Mouse (Mus musculus) cortical plate, adult 2 months (tissue): ENCODE results near the gene Oasl1. TPM values are rescaled to one million over a fixed set of nuclear protein-coding genes. Genes with fewer than 3 reads are reported as not detected.
A peak's percentile ranks its signal among the peaks of the same experiment; 100 is the strongest.
"Not testable (repeated sequence)": the region's sequence is repeated elsewhere in the genome, so short reads cannot be mapped to it uniquely, and the experiment has no call there.

Experiments used
- H3K27ac ChIP-seq: fragments of 200-500 bp; 2 replicates; pipeline ENCODE4 v1.5.1; 2012; ENCODE audit warnings: low read length, control low read depth, inconsistent platforms; ENCODE audit not compliant: insufficient read depth
- H3K4me1 ChIP-seq: fragments of 200-500 bp; 2 replicates; pipeline ENCODE4 v1.6.1; 2011; ENCODE audit warnings: low read length; ENCODE audit not compliant: control insufficient read depth, insufficient read depth
- H3K4me3 ChIP-seq: fragments of 200-500 bp; 2 replicates; pipeline ENCODE4 v1.5.1; 2011; ENCODE audit warnings: mild to moderate bottlenecking, low read length, control low read depth; ENCODE audit not compliant: insufficient read depth
- CTCF ChIP-seq: fragments of 200-500 bp; IDR thresholded peaks from 2 replicates; pipeline ENCODE4 v1.5.1; 2011; ENCODE audit warnings: mild to moderate bottlenecking, control low read depth, low read length; ENCODE audit not compliant: insufficient read depth; ENCODE audit errors: extremely low read depth
- POLR2A ChIP-seq: fragments of 200-500 bp; IDR thresholded peaks from 2 replicates; pipeline ENCODE4 v1.6.1; 2011; ENCODE audit warnings: mild to moderate bottlenecking, low read length, control low read depth; ENCODE audit not compliant: insufficient read depth; ENCODE audit errors: extremely low read depth
- polyA plus RNA-seq: library from polyadenylated mRNA; depleted of rRNA; stranded (reverse); fragments of >200 nt; gene quantifications from 2 replicates; pipeline ENCODE4 v1.2.3, GENCODE M21; 2012; rRNA removed

The Oasl1 gene
- polyA plus RNA-seq: 0.35 and 0.78 TPM in 2 replicates

DNA sequence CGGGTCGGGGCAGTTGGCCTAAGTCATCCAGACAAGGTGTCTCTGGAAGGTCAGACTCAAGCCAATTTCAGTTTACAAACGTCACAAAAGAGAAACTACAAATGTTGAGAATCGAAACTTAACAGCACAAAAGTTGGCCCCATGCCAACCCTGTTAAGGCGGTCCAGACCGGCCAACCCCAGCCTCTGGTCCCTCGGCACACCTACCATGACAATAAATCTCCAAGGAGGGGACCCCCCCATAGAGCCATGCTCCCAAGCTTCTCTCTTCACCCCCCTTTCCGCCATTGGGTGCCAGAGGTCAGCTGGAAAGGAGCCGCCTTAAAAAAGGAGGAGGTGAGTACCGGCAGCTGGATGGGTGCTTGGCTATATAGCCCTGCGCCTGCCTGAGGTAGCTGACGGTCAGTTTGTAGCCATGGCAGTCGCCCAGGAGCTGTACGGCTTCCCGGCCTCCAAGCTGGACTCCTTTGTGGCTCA, at the start of gene Oasl1:
Gene Oasl1, plus strand, starts transcription at position 243 of the 476 bp plus-strand sequence.
- peak within 1 kb of the TSS; percentile 16; the same call in 1 of the 2 replicates for H3K4me3 ChIP-seq
- TF ChIP-seq CTCF (no peak), POLR2A (no peak)
- no peaks in the 10 kb centered on the region for H3K4me1 ChIP-seq
- H3K27ac ChIP-seq: no peak within 1 kb of the TSS

DNA sequence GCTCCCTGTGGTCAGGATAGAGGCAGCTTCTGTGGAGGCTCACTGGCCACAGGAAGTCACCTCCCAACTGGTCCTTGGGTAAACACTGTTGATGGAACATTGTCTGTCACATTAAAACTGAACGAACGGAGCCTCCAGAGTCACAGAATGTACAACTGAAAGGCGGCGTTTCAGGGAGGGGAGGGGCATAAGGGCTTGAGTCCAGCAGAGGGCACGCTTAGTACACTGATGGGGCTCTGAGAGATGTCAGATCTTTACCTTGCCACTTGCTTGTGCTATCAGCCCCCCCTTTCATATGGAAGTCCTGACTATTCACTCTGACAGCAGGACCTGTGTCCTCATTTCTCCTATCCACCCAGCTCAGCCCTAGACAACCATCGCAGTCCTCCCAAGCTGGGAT, 47.2 kb upstream of the Oasl1 start:
- TF ChIP-seq CTCF: no peak
- TF ChIP-seq POLR2A: no peak
- H3K27ac ChIP-seq: no peak overlapping the region
- H3K4me1 ChIP-seq: no peaks in the 10 kb centered on the region
- no peak overlapping the region for H3K4me3 ChIP-seq

DNA sequence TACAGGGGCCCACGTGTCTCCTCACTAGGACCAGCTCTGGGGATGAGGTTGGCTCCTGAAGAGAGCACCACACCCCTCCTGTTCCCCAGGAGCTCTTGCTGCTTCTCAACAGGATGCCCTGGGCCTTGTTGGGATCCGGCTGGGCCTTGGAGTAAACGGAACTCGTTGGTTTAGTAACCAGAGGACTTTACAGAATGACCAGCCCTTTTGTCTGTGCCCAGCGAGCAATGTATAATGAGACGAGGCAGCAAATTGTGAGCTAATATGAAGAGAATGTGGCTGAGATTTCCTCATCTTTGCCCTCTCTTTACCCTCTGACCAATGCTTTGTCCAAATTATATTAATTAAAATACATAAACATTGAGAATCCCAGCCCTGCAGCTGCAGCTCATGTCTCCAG, 46.7 kb upstream of the Oasl1 start:
- Histone ChIP-seq H3K27ac (no peak overlapping the region), H3K4me3 (no peak overlapping the region), H3K4me1 (no peaks in the 10 kb centered on the region)
- TF ChIP-seq CTCF (no peak), POLR2A (no peak)

- no peak overlapping the region for H3K27ac ChIP-seq
- H3K4me1 ChIP-seq: no peaks in the 10 kb centered on the region
- TF ChIP-seq CTCF: no peak
- no peak for TF ChIP-seq POLR2A
- no peak overlapping the region for H3K4me3 ChIP-seq
These were observed 45.6 kb upstream of the Oasl1 start for GRCm38 (mm10) chr5:114877487-114877886.

- TF ChIP-seq POLR2A (no peak), CTCF (no peak)
- no peak overlapping the region for H3K4me3 ChIP-seq
- no peaks in the 10 kb centered on the region for H3K4me1 ChIP-seq
- H3K27ac ChIP-seq: no peak overlapping the region
These were observed 43.6 kb upstream of the Oasl1 start for GRCm38 (mm10) chr5:114879399-114879798.

DNA sequence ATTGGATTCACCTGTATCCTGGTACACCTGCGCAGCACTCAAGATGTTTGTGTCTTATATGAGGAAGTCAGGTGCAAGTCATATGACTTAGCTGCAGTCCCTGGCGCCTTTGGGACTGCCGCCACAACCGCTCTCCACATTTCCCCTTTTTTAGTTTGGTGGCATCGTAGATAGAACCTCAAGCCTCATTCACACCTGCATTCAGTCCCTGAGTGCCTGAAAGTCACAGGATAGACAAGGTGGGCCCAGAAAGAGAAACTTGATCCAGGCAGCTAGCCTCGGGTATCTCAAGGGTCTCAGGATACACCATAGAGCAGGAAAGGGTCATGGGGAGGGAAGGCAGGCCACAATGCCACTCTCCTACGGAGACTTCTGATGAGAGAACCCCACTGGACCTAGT, 40.7 kb upstream of the Oasl1 start:
- H3K27ac ChIP-seq, H3K4me3 ChIP-seq: not testable (repeated sequence)

DNA sequence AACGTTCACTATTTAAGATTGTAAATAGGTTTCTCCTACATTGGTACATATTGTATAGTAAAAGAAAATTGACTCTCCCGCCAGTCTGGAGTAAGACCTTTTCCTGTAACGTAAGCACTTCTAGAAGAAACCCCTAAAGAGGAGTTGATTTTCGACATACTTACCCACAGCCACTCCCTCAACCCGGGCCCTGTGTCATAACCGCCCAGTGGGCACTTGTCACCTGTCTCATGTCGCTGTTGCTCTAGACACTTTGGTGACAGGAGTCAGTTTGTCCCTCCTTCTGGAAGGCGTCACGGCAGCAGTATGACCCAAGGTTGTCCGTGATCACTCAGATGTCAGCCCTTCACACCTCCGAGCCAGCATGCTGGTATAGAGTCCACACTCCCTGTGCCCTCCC, 40.0 kb upstream of the Oasl1 start:
- no peak overlapping the region for H3K4me3 ChIP-seq
- H3K4me1 ChIP-seq: no peaks in the 10 kb centered on the region
- TF ChIP-seq CTCF: no peak
- no peak for TF ChIP-seq POLR2A
- no peak overlapping the region for H3K27ac ChIP-seq

More for the DNA sequence above, 40.7 kb upstream of the Oasl1 start:
- not testable (repeated sequence) for H3K4me1 ChIP-seq

DNA sequence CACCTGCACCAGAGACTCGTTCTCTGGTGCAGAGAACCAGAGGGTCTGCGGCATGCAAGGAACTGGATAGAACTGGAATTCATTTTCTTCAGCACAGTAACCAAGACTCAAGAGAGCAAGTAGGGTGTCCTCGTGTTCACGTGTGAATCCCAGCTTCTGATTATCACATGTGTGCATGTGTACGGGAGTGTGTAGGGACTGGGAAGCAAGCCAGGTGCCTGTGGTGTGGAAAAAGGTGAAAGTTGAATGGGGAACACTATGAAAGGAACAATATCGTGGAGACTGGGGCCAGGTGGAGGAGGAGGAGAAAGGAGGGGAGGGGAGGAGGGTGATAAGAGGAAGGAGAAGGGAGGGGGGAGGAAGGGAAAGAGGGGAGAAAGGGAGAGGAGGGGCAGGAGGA, 36.2 kb upstream of the Oasl1 start:
- no peak overlapping the region for H3K27ac ChIP-seq
- no peak overlapping the region for H3K4me3 ChIP-seq
- H3K4me1 ChIP-seq: no peaks in the 10 kb centered on the region
- TF ChIP-seq CTCF (no peak), POLR2A (no peak)

DNA sequence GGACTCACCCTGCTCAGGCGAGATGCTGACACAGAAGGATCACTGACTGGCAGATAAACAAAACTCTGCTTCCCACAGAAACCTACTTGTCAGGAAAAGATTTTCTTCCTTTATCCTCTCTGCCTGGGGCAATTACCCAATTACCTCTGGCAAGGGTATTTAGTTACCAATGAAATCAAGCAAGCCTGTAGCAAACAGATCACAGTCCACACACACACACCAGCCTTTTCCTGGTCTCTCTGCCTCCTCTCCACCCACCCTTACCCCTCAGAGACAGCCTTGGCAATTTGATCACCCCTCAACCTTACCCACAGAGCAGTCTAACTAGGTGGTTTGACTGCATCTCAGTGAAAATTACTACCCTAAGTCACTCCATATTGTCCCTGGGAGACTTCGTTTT, 34.0 kb upstream of the Oasl1 start:
- no peak for TF ChIP-seq POLR2A
- H3K27ac ChIP-seq: no peak overlapping the region

GRCm38 (mm10) chr5:114895542-114895941, 27.5 kb upstream of the Oasl1 start:
- Histone ChIP-seq H3K4me3 (no peak overlapping the region), H3K27ac (no peak overlapping the region), H3K4me1 (no peaks in the 10 kb centered on the region)
- TF ChIP-seq CTCF (no peak), POLR2A (no peak)

More for the DNA sequence above, 34.0 kb upstream of the Oasl1 start:
- no peak overlapping the region for H3K4me3 ChIP-seq
- H3K4me1 ChIP-seq: no peaks in the 10 kb centered on the region
